Mouse (Mus musculus) olfactory bulb, adult 2 months (tissue): ENCODE data around the gene Atg9b. TPM values are rescaled to one million over a fixed set of nuclear protein-coding genes. Genes with fewer than 3 reads are reported as not detected.

Source experiments
- H3K27ac ChIP-seq: fragments of 200-500 bp; 2 replicates; pipeline ENCODE4 v1.5.1; 2012; ENCODE audit warnings: low read depth, low read length; ENCODE audit not compliant: insufficient read depth
- H3K4me1 ChIP-seq: fragments of 200-500 bp; 2 replicates; pipeline ENCODE4 v1.6.1; 2012; ENCODE audit warnings: low read length; ENCODE audit not compliant: control insufficient read depth, insufficient read depth
- H3K4me3 ChIP-seq: fragments of 200-500 bp; 2 replicates; pipeline ENCODE4 v1.5.1; 2012; ENCODE audit warnings: mild to moderate bottlenecking, low read depth, low read length, moderate library complexity; ENCODE audit not compliant: insufficient read depth
- CTCF ChIP-seq: fragments of 200-500 bp; IDR thresholded peaks from 2 replicates; pipeline ENCODE4 v1.5.1; 2012; ENCODE audit warnings: low read depth, mild to moderate bottlenecking, low read length, moderate library complexity; ENCODE audit not compliant: insufficient read depth
- POLR2A ChIP-seq: fragments of 200-500 bp; IDR thresholded peaks from 2 replicates; pipeline ENCODE4 v1.6.1; 2012; ENCODE audit warnings: mild to moderate bottlenecking, low read depth, low read length, moderate library complexity; ENCODE audit not compliant: insufficient read depth
- WGBS: fragments of 180-500 bp; shearing (Covaris S2); methylation state at CpG from one replicate; pipeline ENCODE4 v1.1.7; 2018; 5-methylcytosine and 5-hydroxymethylcytosine counted together
- polyA plus RNA-seq: library from polyadenylated mRNA; stranded (reverse); fragments of >200 nt; gene quantifications from 2 replicates; pipeline ENCODE4 v1.2.4, GENCODE M21; 2012; ENCODE audit warnings: low replicate concordance; ENCODE audit not compliant: missing spikeins, insufficient read depth, insufficient read length

Atg9b gene
- polyA plus RNA-seq: not detected in 2 replicates

- Histone ChIP-seq H3K4me3 (no peak within 1 kb of the TSS), H3K4me1 (peaks cover 15% of the 10 kb centered on the region), H3K27ac (no peak within 1 kb of the TSS)
- 91% methylated on average over 7 of the region's 7 CpGs for WGBS
- TF ChIP-seq CTCF (no peak), POLR2A (no peak)
These were observed at the start of gene Atg9b for GRCm38 (mm10) chr5:24391864-24392263. TSS of gene Atg9b (minus strand) at chr5:24392143.

DNA sequence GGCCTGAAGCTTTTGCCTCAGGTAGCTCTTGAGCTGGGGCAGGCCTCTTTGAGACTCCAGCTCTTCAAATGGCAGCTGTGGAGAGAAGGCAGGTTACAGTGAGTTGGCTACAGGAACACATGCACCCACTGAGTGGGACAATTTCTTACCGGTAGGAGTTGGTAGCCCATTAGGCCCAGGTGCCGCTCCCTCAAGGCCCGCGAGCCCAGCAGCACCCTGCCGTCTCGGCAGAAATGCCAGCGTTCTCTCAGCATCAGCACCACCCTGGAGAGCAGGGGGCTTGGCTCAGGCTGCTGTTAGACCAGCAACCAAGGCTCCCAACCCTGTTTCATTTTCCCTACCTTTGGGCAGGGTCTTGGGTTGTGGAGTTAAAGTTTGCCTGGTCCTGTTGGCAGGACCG lies 49.2 kb upstream of the Atg9b start:
- Histone ChIP-seq H3K4me3 (no peak overlapping the region), H3K4me1 (peaks cover 22% of the 10 kb centered on the region), H3K27ac (no peak overlapping the region)
- TF ChIP-seq CTCF (no peak), POLR2A (no peak)
- WGBS: 88% methylated on average over 8 of the region's 8 CpGs

GRCm38 (mm10) chr5:24433993-24434392 lies 42.0 kb upstream of the Atg9b start:
- Histone ChIP-seq H3K4me3 (no peak overlapping the region), H3K27ac (no peak overlapping the region), H3K4me1 (no peaks in the 10 kb centered on the region)
- 92% methylated on average over 8 of the region's 8 CpGs for WGBS
- no peak for TF ChIP-seq POLR2A
- no peak for TF ChIP-seq CTCF

DNA sequence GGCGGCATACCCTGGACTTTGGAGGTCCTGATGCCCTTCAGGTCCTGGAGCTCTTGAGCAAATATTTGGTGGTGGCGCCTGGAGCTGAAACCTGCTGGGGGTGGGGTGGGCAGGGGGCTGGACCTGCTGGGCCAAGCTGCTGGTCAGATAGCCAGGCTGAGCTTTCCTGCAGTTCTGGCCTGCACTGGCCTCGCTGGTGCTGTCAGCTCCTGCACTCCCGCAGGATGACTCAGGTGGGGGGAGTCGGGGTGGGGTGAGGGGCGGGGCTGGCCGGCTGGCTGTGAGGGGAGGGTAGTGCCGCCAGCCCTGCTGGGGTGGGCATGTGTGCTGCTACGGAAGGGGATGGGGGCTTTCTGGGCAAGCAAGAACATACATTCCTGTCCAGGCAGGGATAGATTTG lies 36.7 kb upstream of the Atg9b start:
- H3K27ac ChIP-seq: no peak overlapping the region
- TF ChIP-seq POLR2A (no peak), CTCF (no peak)
- 36% methylated on average over 9 of the region's 9 CpGs for WGBS
- H3K4me1 ChIP-seq: peaks cover 38% of the 10 kb centered on the region
- no peak overlapping the region for H3K4me3 ChIP-seq

DNA sequence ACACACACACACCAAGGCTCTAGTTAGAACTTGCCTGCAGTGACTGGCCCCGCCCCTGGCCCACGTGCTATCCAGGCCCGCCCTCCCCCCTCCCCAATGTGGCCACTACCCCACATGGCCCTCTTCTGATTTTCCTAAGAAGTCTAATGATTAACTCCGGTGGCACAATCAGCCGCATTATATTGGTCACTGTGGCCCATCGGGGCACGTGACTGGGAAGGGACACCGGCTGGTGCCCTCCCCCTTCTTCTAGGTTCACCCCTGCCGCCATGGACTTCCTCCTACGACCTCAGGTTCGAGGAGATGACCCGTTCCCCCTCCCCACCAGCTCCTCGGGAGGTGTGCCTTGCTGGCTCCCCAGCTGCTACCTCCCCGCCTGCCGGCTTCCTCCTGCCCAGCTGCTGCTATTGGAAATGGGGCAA lies 36.0 kb upstream of the Atg9b start:
- WGBS: 25% methylated on average over 15 of the region's 15 CpGs
- TF ChIP-seq POLR2A: no peak
- no peak for TF ChIP-seq CTCF
- Histone ChIP-seq H3K4me3 (no peak overlapping the region), H3K4me1 (peaks cover 38% of the 10 kb centered on the region), H3K27ac (no peak overlapping the region)

DNA sequence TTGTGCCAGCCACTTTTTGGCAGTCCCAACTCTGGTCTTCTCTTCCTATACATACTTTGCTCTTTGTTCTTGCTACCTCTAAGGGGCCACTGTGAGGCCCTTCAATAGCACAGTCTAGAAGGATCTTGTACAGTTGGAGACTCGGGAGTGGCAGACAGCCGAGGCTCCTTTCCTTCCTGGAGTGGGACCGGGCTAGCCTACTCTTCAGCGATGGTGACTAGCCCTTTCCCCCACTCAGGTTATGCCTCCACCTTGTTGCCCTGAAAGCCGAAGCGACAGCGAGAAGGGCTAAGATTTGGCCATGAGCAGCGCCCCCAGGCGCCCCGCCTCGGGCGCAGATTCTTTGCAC lies 35.3 kb upstream of the Atg9b start:
- Histone ChIP-seq H3K4me3 (no peak overlapping the region), H3K4me1 (peaks cover 42% of the 10 kb centered on the region), H3K27ac (no peak overlapping the region)
- no peak for TF ChIP-seq CTCF
- TF ChIP-seq POLR2A: no peak
- 53% methylated on average over 12 of the region's 12 CpGs for WGBS

- peaks cover 42% of the 10 kb centered on the region for H3K4me1 ChIP-seq
- H3K4me3 ChIP-seq: no peak overlapping the region
- WGBS: 31% methylated on average over 9 of the region's 9 CpGs
- no peak overlapping the region for H3K27ac ChIP-seq
- TF ChIP-seq CTCF: no peak
- TF ChIP-seq POLR2A: no peak
These were observed 34.8 kb upstream of the Atg9b start for GRCm38 (mm10) chr5:24426556-24427284.

DNA sequence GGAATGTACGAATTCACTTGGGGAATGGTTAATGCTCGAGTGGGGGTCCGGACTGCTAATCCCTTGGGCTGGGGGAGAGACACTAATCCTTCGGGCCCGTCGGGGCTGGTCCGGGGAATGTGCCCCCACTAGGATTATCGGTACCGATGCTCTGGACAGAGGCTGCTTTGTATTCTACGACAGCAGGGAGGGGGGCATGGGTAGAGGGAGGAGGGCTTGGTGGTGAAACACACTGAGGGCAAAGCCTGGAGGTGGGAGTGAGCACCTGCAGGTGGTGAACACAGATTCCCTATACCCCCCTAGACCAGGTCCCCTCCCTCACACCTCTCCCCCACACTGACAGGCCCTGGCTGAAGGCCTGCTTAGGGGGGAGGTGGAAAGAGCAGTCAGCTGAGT lies 34.1 kb upstream of the Atg9b start:
- no peak overlapping the region for H3K27ac ChIP-seq
- peak overlapping the region; percentile 79 for H3K4me3 ChIP-seq
- peaks cover 42% of the 10 kb centered on the region for H3K4me1 ChIP-seq
- WGBS: 12% methylated on average over 10 of the region's 10 CpGs
- no peak for TF ChIP-seq CTCF
- TF ChIP-seq POLR2A: no peak

DNA sequence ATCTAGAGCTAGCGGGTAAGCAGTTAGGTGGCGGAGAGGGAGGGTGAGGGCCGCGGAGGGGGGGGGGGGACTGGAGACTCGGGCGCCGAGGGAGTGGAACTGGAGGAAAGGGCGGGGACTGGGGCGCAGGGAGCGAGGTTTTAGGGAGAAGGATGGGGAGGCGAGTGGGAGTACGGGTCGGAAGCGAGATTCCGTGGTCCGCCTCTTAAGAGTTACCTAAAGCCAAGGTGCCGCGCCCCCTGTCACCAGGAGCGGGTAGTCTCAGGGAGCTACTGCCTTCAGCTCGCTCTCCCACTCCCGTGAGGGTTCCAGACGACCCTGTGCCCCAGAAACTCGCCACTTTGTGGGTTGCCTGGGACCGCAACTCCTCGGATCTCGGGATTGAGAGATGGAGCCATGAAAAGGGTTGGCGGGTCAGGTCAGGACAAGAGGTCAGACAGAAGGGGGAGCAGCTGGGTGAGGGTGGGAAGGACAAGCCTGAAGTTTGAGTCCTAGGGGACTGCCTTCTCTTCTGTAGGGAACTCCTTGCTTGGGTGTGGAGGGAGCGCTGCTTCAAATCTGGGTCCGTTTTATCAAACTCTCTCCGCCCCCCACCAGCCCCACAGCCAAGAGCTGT lies 33.6 kb upstream of the Atg9b start:
- Histone ChIP-seq H3K4me3 (peak overlapping the region; percentile 79), H3K4me1 (peaks cover 42% of the 10 kb centered on the region), H3K27ac (no peak overlapping the region)
- under 1% methylated on average over 29 of the region's 30 CpGs for WGBS
- TF ChIP-seq CTCF (no peak), POLR2A (no peak)
